7 mouse cellular contexts compared by ENCODE assay signal in genomic region chr17:27989807-27990542, GRCm38 (mm10).
DNase-seq lines count a peak whose midpoint lies in the region; ATAC-seq and TF ChIP-seq lines count a peak whose summit lies in the region.

No protein-coding gene starts in this region.

- H3K4me2 ChIP-seq in midbrain, embryonic 13.5 days (replicated peaks), result no peak overlapping the region

- H3K36me3 ChIP-seq in midbrain, embryonic 13.5 days, result peaks cover 70% of the 10 kb centered on the region

- H3K27me3 ChIP-seq in midbrain, embryonic 13.5 days, result no peaks in the 10 kb centered on the region

- TF ChIP-seq CTCF in gastrocnemius, adult 2 months (IDR thresholded peaks at IDR 0.05), result no peak; the same call in none of the 2 replicates

- H3K9me3 ChIP-seq in midbrain, embryonic 13.5 days, result no peaks in the 10 kb centered on the region

- 0 out of 2 replicates have a peak, but pooled peaks cover 4% of the 10 kb centered on the region for H3K4me1 ChIP-seq in midbrain, embryonic 13.5 days (replicated peaks)

- whole genome bisulfite sequencing in midbrain, embryonic 13.5 days, result 52% methylated on average over 15 of the region's 15 CpGs

- intact Hi-C loops in gastrocnemius, adult 2 months (cut with DNase I), result loop anchor here (2.0 to 10.0 kb wide), 2 partner anchors 71 to 175 kb away; no protein-coding TSS in a partner anchor
- intact Hi-C loops in left cerebral cortex, postnatal 10 days (cut with DNase I), result no loop called here

- no peak overlapping the region for H3K27ac ChIP-seq in gastrocnemius, adult 2 months
- no peak overlapping the region for H3K27ac ChIP-seq in midbrain, embryonic 13.5 days

- DNase-seq in adrenal gland, adult (ENCODE audit: inconsistent age in 2 of 2, low spot score in 1 of 2), result peak; percentile 83 to 95
- DNase-seq in cerebellum, postnatal 4 days (ENCODE audit: low spot score in 2 of 2), result peak; percentile 54 to 80
- DNase-seq in gastrocnemius, adult 2 months, result peak; percentile 90
- peak; percentile 47 to 87 for DNase-seq in left cerebral cortex, postnatal 10 days (ENCODE audit: extremely low spot score in 1 of 2, low spot score in 2 of 2)
- peak; percentile 65 to 84 for DNase-seq in spleen, adult 18-20 months

- peak; percentile 41 for ATAC-seq in inflammation-experienced regulatory T-cells, adult 6 months
- peak; percentile 80 for ATAC-seq in midbrain, embryonic 13.5 days

- H3K9ac ChIP-seq in midbrain, embryonic 13.5 days (replicated peaks), result 0 out of 2 replicates have a peak overlapping the region, but pooled peaks have one; percentile 19

- no peak overlapping the region for H3K4me3 ChIP-seq in gastrocnemius, adult 2 months
- no peak overlapping the region for H3K4me3 ChIP-seq in midbrain, embryonic 13.5 days (replicated peaks)
